Mouse (Mus musculus) embryonic facial prominence, embryonic 15.5 days (tissue): Measurements from ENCODE around the gene Furin. TPM values are rescaled to one million over a fixed set of nuclear protein-coding genes. Genes with fewer than 3 reads are reported as not detected.
A peak's percentile ranks its signal among the peaks of the same experiment; 100 is the strongest.

ENCODE experiments used
- ATAC-seq: fragments of 200-750 bp; cut with Nextera tagmentation; 2 replicates; pipeline ENCODE4 v1.8.0; 2017; ENCODE audit warnings: low read depth, moderate TSS enrichment; ENCODE audit not compliant: insufficient number of reproducible peaks, low FRiP score, low TSS enrichment
- H3K27ac ChIP-seq: fragments of 300-500 bp; sonication (generic); replicated peaks from 2 replicates; pipeline ENCODE4 v1.5.1; 2015; ENCODE audit warnings: mild to moderate bottlenecking, inconsistent platforms
- H3K27me3 ChIP-seq: fragments of 300-500 bp; sonication (generic); 2 replicates; pipeline ENCODE4 v1.6.1; 2015; ENCODE audit warnings: inconsistent platforms
- H3K36me3 ChIP-seq: fragments of 300-500 bp; sonication (generic); 2 replicates; pipeline ENCODE4 v1.6.1; 2015; ENCODE audit warnings: mild to moderate bottlenecking, inconsistent platforms
- H3K4me1 ChIP-seq: fragments of 300-500 bp; sonication (generic); 2 replicates; pipeline ENCODE4 v1.6.1; 2015; ENCODE audit warnings: inconsistent platforms
- H3K4me2 ChIP-seq: fragments of 300-500 bp; sonication (generic); replicated peaks from 2 replicates; pipeline ENCODE4 v1.6.1; 2015; ENCODE audit warnings: mild to moderate bottlenecking, inconsistent platforms
- H3K4me3 ChIP-seq: fragments of 300-500 bp; sonication (generic); replicated peaks from 2 replicates; pipeline ENCODE4 v1.5.1; 2015; ENCODE audit warnings: mild to moderate bottlenecking, inconsistent platforms
- H3K9ac ChIP-seq: fragments of 300-500 bp; sonication (generic); 2 replicates; pipeline ENCODE4 v1.6.1; 2015; ENCODE audit warnings: inconsistent platforms
- H3K9me3 ChIP-seq: fragments of 300-500 bp; sonication (generic); replicated peaks from 2 replicates; pipeline ENCODE4 v1.6.1; 2016; ENCODE audit warnings: inconsistent platforms
- WGBS: fragments of 180-500 bp; shearing (Covaris S2); methylation state at CpG from one replicate; pipeline ENCODE4 v1.1.7; 2015; 5-methylcytosine and 5-hydroxymethylcytosine counted together
- polyA plus RNA-seq: library from polyadenylated mRNA; unstranded; fragments of >200 nt; fragmentation: Nextera tagmentation; extraction: Ambion mirVana; gene quantifications from 2 replicates; pipeline ENCODE4 v1.2.1, GENCODE M21; 2015

Furin gene
- 16.0 and 16.7 TPM in 2 replicates for polyA plus RNA-seq

DNA sequence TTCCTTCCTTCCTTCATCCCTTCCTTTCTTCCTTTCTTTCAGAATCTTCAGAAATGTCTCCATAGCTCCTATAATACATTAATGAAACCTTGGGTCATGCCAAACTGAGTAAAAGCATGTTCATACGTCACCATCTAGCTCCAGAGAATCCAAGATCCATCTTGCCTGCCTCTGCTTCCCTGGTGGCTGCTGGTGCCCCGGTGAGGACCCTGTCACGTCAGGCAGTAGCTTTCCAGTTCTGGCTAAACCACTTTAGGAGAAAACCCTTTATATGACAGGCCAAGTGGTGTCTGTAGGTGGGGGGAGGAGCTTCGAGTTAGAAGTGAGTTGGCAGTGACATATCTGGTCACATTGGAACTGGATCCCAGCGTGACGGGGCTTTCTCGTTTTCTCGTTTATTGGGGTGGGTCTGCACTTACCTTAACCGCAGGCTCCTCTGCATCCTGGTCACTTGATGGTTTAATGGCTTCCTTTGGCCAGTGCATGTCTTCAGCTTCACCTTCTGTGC lies at the start of gene Furin:
Gene Furin (minus strand): TSS at position 249 of the 508 bp plus-strand sequence.
- peak within 1 kb of the TSS; percentile 93 for H3K27ac ChIP-seq
- no peak for ATAC-seq
- peaks cover 35% of the 10 kb centered on the region for H3K4me1 ChIP-seq
- H3K27me3 ChIP-seq = no peaks in the 10 kb centered on the region
- no peaks in the 10 kb centered on the region for H3K9me3 ChIP-seq
- H3K36me3 ChIP-seq = no peaks in the 10 kb centered on the region
- H3K9ac ChIP-seq = no peak within 1 kb of the TSS
- 66% methylated on average over 9 of the region's 9 CpGs for WGBS
- H3K4me3 ChIP-seq = no peak within 1 kb of the TSS
- no peak within 1 kb of the TSS for H3K4me2 ChIP-seq

GRCm38 (mm10) chr7:80454786-80455185 lies 49.5 kb upstream of the Furin start:
- Histone ChIP-seq H3K4me1 (peaks cover 30% of the 10 kb centered on the region), H3K4me3 (no peak overlapping the region), H3K9me3 (no peaks in the 10 kb centered on the region), H3K9ac (no peak overlapping the region), H3K36me3 (peaks cover 15% of the 10 kb centered on the region; the same call in 1 of the 2 replicates), H3K4me2 (no peak overlapping the region), H3K27me3 (no peaks in the 10 kb centered on the region), H3K27ac (no peak overlapping the region)
- ATAC-seq = no peak
- 90% methylated on average over 2 of the region's 2 CpGs for WGBS

- no peak for ATAC-seq
- H3K27me3 ChIP-seq = no peaks in the 10 kb centered on the region
These were observed 48.8 kb upstream of the Furin start for GRCm38 (mm10) chr7:80453997-80454396.

DNA sequence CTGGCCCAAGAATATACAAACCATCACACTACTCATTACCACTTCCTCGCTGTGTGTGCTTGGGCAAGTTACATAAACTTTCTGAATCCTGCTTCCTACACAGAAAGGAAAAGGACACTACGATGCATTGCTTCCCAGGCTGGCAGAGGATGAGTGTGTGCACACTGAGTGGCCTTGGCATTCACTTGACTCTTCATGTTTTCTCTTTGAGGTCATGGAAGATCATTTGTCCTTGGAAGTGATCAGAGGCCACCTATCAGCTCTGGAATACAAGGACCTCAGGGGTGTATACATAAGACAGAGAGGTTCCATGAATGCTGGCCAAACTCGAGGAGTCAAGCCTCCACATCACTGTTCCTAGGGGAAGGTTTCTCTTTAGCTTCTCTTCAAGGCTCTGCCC lies 47.9 kb upstream of the Furin start:
- H3K9me3 ChIP-seq = no peaks in the 10 kb centered on the region
- H3K27ac ChIP-seq = no peak overlapping the region
- H3K27me3 ChIP-seq = no peaks in the 10 kb centered on the region
- H3K4me3 ChIP-seq = no peak overlapping the region
- H3K9ac ChIP-seq = no peak overlapping the region
- H3K4me2 ChIP-seq = no peak overlapping the region
- ATAC-seq = no peak
- peaks cover 28% of the 10 kb centered on the region for H3K4me1 ChIP-seq
- H3K36me3 ChIP-seq = peaks cover 15% of the 10 kb centered on the region; the same call in 1 of the 2 replicates
- 97% methylated on average over 3 of the region's 3 CpGs for WGBS

More at GRCm38 (mm10) chr7:80453997-80454396, 48.8 kb upstream of the Furin start:
- Histone ChIP-seq H3K4me2 (no peak overlapping the region), H3K4me1 (peaks cover 30% of the 10 kb centered on the region), H3K36me3 (peaks cover 15% of the 10 kb centered on the region; the same call in 1 of the 2 replicates), H3K9ac (no peak overlapping the region), H3K4me3 (no peak overlapping the region), H3K9me3 (no peaks in the 10 kb centered on the region), H3K27ac (no peak overlapping the region)
- 87% methylated on average over 5 of the region's 5 CpGs for WGBS

- Histone ChIP-seq H3K27ac (no peak overlapping the region), H3K4me3 (no peak overlapping the region), H3K27me3 (no peaks in the 10 kb centered on the region), H3K4me2 (no peak overlapping the region), H3K9ac (no peak overlapping the region), H3K9me3 (no peaks in the 10 kb centered on the region), H3K4me1 (peaks cover 19% of the 10 kb centered on the region), H3K36me3 (peaks cover 15% of the 10 kb centered on the region; the same call in 1 of the 2 replicates)
- 88% methylated on average over 5 of the region's 5 CpGs for WGBS
- ATAC-seq = no peak
These were observed 47.0 kb upstream of the Furin start for GRCm38 (mm10) chr7:80452241-80452640.

- Histone ChIP-seq H3K27ac (no peak overlapping the region), H3K27me3 (no peaks in the 10 kb centered on the region), H3K36me3 (peaks cover 15% of the 10 kb centered on the region; the same call in 1 of the 2 replicates), H3K4me2 (no peak overlapping the region), H3K4me1 (peaks cover 13% of the 10 kb centered on the region), H3K4me3 (no peak overlapping the region), H3K9ac (no peak overlapping the region), H3K9me3 (no peaks in the 10 kb centered on the region)
- ATAC-seq = no peak
- WGBS = 69% methylated on average over 3 of the region's 3 CpGs
These were observed 46.5 kb upstream of the Furin start for GRCm38 (mm10) chr7:80451550-80452232.

GRCm38 (mm10) chr7:80450354-80450753 lies 45.1 kb upstream of the Furin start:
- Histone ChIP-seq H3K9ac (no peak overlapping the region), H3K36me3 (peaks cover 15% of the 10 kb centered on the region; the same call in 1 of the 2 replicates), H3K4me3 (no peak overlapping the region), H3K27me3 (no peaks in the 10 kb centered on the region), H3K9me3 (no peaks in the 10 kb centered on the region), H3K4me2 (no peak overlapping the region), H3K4me1 (peaks cover 10% of the 10 kb centered on the region; the same call in 1 of the 2 replicates), H3K27ac (no peak overlapping the region)
- WGBS = 71% methylated on average over 4 of the region's 4 CpGs
- no peak for ATAC-seq

DNA sequence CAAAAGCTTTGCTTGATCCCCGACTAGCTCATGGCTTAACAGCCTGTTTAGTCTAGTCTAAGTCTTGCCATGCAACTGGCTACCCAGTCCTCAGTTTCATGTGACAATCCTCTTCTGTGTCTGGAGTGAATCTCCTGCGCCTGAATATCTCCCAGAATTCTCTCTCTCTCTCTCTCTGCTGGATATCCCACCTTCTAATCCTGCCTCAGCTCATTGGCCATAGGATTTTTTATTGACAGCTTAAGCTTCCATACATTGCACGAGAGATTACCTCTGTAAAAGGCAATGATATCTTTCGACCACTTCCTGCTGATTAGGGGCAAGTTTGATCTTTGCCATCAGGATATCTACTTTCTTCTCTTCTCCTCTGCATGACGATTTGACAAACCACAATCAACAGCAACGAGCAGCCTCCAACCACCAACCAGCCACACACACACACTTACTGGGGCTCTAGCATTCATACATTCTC lies 44.4 kb upstream of the Furin start:
- Histone ChIP-seq H3K27ac (no peak overlapping the region), H3K27me3 (no peaks in the 10 kb centered on the region), H3K36me3 (peaks cover 15% of the 10 kb centered on the region; the same call in 1 of the 2 replicates), H3K4me1 (peaks cover 7% of the 10 kb centered on the region; the same call in 1 of the 2 replicates), H3K9me3 (no peaks in the 10 kb centered on the region), H3K9ac (no peak overlapping the region), H3K4me2 (no peak overlapping the region), H3K4me3 (no peak overlapping the region)
- ATAC-seq = no peak
- 70% methylated on average over 6 of the region's 6 CpGs for WGBS

GRCm38 (mm10) chr7:80447336-80447735 lies 42.1 kb upstream of the Furin start:
- Histone ChIP-seq H3K9me3 (no peaks in the 10 kb centered on the region), H3K4me1 (peaks cover 18% of the 10 kb centered on the region), H3K36me3 (0 out of 2 replicates have a peak, but pooled peaks cover 4% of the 10 kb centered on the region), H3K9ac (no peak overlapping the region), H3K27ac (no peak overlapping the region), H3K4me3 (no peak overlapping the region), H3K4me2 (no peak overlapping the region), H3K27me3 (no peaks in the 10 kb centered on the region)
- WGBS = 93% methylated on average over 8 of the region's 8 CpGs
- ATAC-seq = no peak

- no peak overlapping the region for H3K27ac ChIP-seq
- H3K4me3 ChIP-seq = no peak overlapping the region
- H3K9ac ChIP-seq = no peak overlapping the region
- H3K4me1 ChIP-seq = peaks cover 26% of the 10 kb centered on the region
- no peak overlapping the region for H3K4me2 ChIP-seq
- no peaks in the 10 kb centered on the region for H3K9me3 ChIP-seq
- H3K27me3 ChIP-seq = no peaks in the 10 kb centered on the region
- WGBS = 66% methylated on average over 7 of the region's 7 CpGs
- H3K36me3 ChIP-seq = no peaks in the 10 kb centered on the region
- no peak for ATAC-seq
These were observed 41.1 kb upstream of the Furin start for GRCm38 (mm10) chr7:80446221-80446878.

- H3K36me3 ChIP-seq = no peaks in the 10 kb centered on the region
- no peaks in the 10 kb centered on the region for H3K9me3 ChIP-seq
- H3K27me3 ChIP-seq = no peaks in the 10 kb centered on the region
- H3K4me3 ChIP-seq = no peak overlapping the region
- WGBS = 41% methylated on average over 6 of the region's 6 CpGs
- peaks cover 29% of the 10 kb centered on the region for H3K4me1 ChIP-seq
- no peak overlapping the region for H3K4me2 ChIP-seq
- no peak overlapping the region for H3K9ac ChIP-seq
- no peak overlapping the region for H3K27ac ChIP-seq
- no peak for ATAC-seq
These were observed 40.3 kb upstream of the Furin start for GRCm38 (mm10) chr7:80445492-80445891.
